Mouse (Mus musculus) heart, postnatal 0 days (tissue): ENCODE results near the gene Chrne.

Source experiments
- CTCF ChIP-seq: IDR thresholded peaks from 2 replicates; pipeline ENCODE4 v1.5.1; 2016; ENCODE audit warnings: antibody characterized with exemption, control low read depth, low read depth
- EP300 ChIP-seq: IDR thresholded peaks from 2 replicates; pipeline ENCODE4 v1.6.1; 2016; ENCODE audit warnings: antibody characterized with exemption, low read depth

- TF ChIP-seq CTCF (no peak), EP300 (no peak)
Measured at GRCm38 (mm10) chr11:70577201-70577600, 41.8 kb downstream of the Chrne start.
